Comparison of ENCODE assay signal across 8 mouse cellular contexts in the genomic region with DNA sequence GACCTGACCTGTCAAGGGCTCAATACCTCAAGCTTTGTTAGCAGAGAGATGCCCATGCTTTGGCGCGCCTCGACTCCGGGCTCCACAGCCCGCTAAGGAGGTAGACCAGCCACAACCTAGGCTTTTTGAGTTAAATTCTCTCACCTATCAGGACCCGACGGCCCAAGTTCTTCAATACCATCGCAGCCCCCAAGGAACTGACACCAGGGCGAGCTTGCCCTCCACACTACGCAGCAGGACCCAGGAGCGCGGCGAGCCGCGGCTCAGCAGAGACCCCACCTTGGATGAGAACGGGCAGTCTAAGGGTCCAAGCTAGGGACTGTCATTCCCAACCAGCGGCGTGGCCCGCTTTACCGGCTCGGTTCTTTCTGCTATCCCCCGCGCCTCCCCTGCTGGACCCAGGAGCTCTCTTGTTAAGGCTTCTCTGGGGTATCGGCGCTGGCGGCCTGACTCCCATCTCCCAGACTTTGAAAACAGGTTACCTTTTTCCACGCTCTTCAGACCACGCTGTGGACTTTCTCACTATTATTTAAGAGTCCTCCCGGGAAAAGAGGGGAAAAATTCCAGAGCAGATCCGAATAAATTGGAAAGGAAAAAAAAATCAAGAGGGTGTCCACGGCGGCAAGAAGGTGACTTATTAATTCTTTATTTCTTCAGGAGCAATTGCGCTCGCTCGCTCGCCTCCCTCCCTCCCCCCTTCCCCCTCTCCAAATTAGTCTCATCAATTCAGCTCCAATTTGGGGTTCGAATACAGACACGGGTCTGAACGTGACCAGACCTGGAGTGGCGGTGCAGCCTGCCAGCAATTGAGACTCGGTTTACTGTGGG. TPM values are rescaled to one million over a fixed set of nuclear protein-coding genes. Genes with fewer than 3 reads are reported as not detected.
DNase-seq lines count a peak whose midpoint lies in the region; ATAC-seq and TF ChIP-seq lines count a peak whose summit lies in the region.

A gene (minus strand): TSS at position 650 of the 828 bp plus-strand sequence.

- peak within 1 kb of the TSS; percentile 46 for H3K27ac ChIP-seq in intestine, embryonic 16.5 days (ENCODE audit: low read length)
- peak within 1 kb of the TSS; percentile 67 for H3K27ac ChIP-seq in stomach, postnatal 0 days (replicated peaks)

- H3K4me2 ChIP-seq in intestine, embryonic 16.5 days (ENCODE audit: low read depth, low read length), result peak within 1 kb of the TSS; percentile 91
- H3K4me2 ChIP-seq in stomach, postnatal 0 days (replicated peaks; ENCODE audit: low read depth), result peak within 1 kb of the TSS; percentile 88

- H3K27me3 ChIP-seq in intestine, embryonic 16.5 days (replicated peaks; ENCODE audit: control insufficient read depth, insufficient read depth, low read length), result peaks cover 29% of the 10 kb centered on the region
- no peaks in the 10 kb centered on the region for H3K27me3 ChIP-seq in megakaryocyte, embryonic 14.5 days (replicated peaks)
- peaks cover 5% of the 10 kb centered on the region; the same call in 1 of the 2 replicates for H3K27me3 ChIP-seq in stomach, postnatal 0 days (ENCODE audit: control insufficient read depth, insufficient read depth, low read length)

- ATAC-seq in intestine, embryonic 16.5 days, result no peak
- ATAC-seq in stomach, postnatal 0 days (ENCODE audit: low FRiP score, low TSS enrichment), result no peak
- ATAC-seq in frontal cortex, adult (ENCODE audit: low TSS enrichment), result no peak

- H3K9ac ChIP-seq in intestine, embryonic 16.5 days (ENCODE audit: low read depth, low read length), result peak within 1 kb of the TSS; percentile 76
- peak within 1 kb of the TSS; percentile 35 for H3K9ac ChIP-seq in stomach, postnatal 0 days (ENCODE audit: low read length)

- no peak for TF ChIP-seq CTCF in stomach, postnatal 0 days (IDR thresholded peaks at IDR 0.05; ENCODE audit: low read depth)

- DNase-seq in gastrocnemius, postnatal 4 days (ENCODE audit: low spot score in 2 of 2), result no peak
- no peak for DNase-seq in gastrocnemius, postnatal 25 days
- DNase-seq in adrenal gland, postnatal 4 days (ENCODE audit: low spot score in 2 of 2), result no peak
- DNase-seq in heart, adult 18-20 months, result peak in 1 of 2 experiments; percentile 75
- DNase-seq in stomach, postnatal 0 days (ENCODE audit: low spot score), result no peak

- H3K9me3 ChIP-seq in intestine, embryonic 16.5 days (ENCODE audit: control insufficient read depth, low read length), result no peaks in the 10 kb centered on the region
- H3K9me3 ChIP-seq in megakaryocyte, embryonic 14.5 days, result no peaks in the 10 kb centered on the region
- H3K9me3 ChIP-seq in stomach, postnatal 0 days (ENCODE audit: control insufficient read depth, low read length), result no peaks in the 10 kb centered on the region

- no peak for TF ChIP-seq EP300 in stomach, postnatal 0 days (optimal IDR thresholded peaks at IDR 0.05)

- H3K4me3 ChIP-seq in intestine, embryonic 16.5 days (ENCODE audit: low read length), result peak within 1 kb of the TSS; percentile 69
- H3K4me3 ChIP-seq in megakaryocyte, embryonic 14.5 days (replicated peaks), result peak within 1 kb of the TSS; percentile 93
- H3K4me3 ChIP-seq in stomach, postnatal 0 days (ENCODE audit: low read depth, low read length), result peak within 1 kb of the TSS; percentile 66

- no peaks in the 10 kb centered on the region for H3K36me3 ChIP-seq in intestine, embryonic 16.5 days (ENCODE audit: control insufficient read depth, insufficient read depth, low read length)
- peaks cover 48% of the 10 kb centered on the region for H3K36me3 ChIP-seq in megakaryocyte, embryonic 14.5 days (replicated peaks; ENCODE audit: low read length)
- no peaks in the 10 kb centered on the region for H3K36me3 ChIP-seq in stomach, postnatal 0 days (ENCODE audit: control insufficient read depth, insufficient read depth, low read length)

- peaks cover 28% of the 10 kb centered on the region for H3K4me1 ChIP-seq in intestine, embryonic 16.5 days (ENCODE audit: control insufficient read depth, insufficient read depth, low read length)
- peaks cover 67% of the 10 kb centered on the region for H3K4me1 ChIP-seq in megakaryocyte, embryonic 14.5 days
- H3K4me1 ChIP-seq in stomach, postnatal 0 days (replicated peaks; ENCODE audit: control insufficient read depth, insufficient read depth), result peaks cover 2% of the 10 kb centered on the region; the same call in 1 of the 2 replicates

- WGBS in intestine, embryonic 16.5 days, result 1% methylated on average over 41 of the region's 41 CpGs
- 4% methylated on average over 41 of the region's 41 CpGs for WGBS in stomach, postnatal 0 days

RNA-seq across cellular contexts. Expression of the gene that starts here (rescaled TPM):
- total RNA-seq in gastrocnemius, postnatal 4 days (2021), result 10 to 100 TPM; 22.3 to 27.9 TPM
- total RNA-seq in gastrocnemius, postnatal 25 days (2021), result 1 to 10 TPM; 7.3 to 9.4 TPM
- total RNA-seq in adrenal gland, postnatal 4 days (2021), result 10 to 100 TPM; 27.5 to 28.1 TPM
- 10 to 100 TPM; 17.1 to 19.3 TPM for total RNA-seq in heart, adult 18-20 months (2021)
- polyA plus RNA-seq in intestine, embryonic 16.5 days (2015; fragmentation: Nextera tagmentation; extraction: Ambion mirVana), result 10.1 and 10.3 TPM in 2 replicates
- polyA plus RNA-seq in megakaryocyte, embryonic 14.5 days (2012; ENCODE audit: insufficient read depth, low replicate concordance), result 20.8 and 61.7 TPM in 2 replicates
- polyA plus RNA-seq in stomach, postnatal 0 days (2015; fragmentation: Nextera tagmentation; extraction: Ambion mirVana), result 4.6 and 4.9 TPM in 2 replicates
